Mouse (Mus musculus) neutrophil, adult 5-6 weeks (primary cell): ENCODE results near the gene Wasf2. TPM values are rescaled to one million over a fixed set of nuclear protein-coding genes. Genes with fewer than 3 reads are reported as not detected.

Experiments used
- ATAC-seq: fragments of 151-379, 151-347 bp; 2 replicates; pipeline ENCODE4 v1.8.0; 2017; ENCODE audit warnings: mild to moderate bottlenecking, moderate TSS enrichment; ENCODE audit not compliant: insufficient number of reproducible peaks, poor library complexity, low FRiP score, severe bottlenecking; ENCODE audit errors: extremely low read depth
- total RNA-seq: library from RNA; stranded (forward); fragments of 200-1000 nt; gene quantifications from 2 replicates; pipeline ENCODE4 v1.2.3, GENCODE M21; 2017

Wasf2 gene
- total RNA-seq, 1 experiment from 2014 or later, result 105 TPM

DNA sequence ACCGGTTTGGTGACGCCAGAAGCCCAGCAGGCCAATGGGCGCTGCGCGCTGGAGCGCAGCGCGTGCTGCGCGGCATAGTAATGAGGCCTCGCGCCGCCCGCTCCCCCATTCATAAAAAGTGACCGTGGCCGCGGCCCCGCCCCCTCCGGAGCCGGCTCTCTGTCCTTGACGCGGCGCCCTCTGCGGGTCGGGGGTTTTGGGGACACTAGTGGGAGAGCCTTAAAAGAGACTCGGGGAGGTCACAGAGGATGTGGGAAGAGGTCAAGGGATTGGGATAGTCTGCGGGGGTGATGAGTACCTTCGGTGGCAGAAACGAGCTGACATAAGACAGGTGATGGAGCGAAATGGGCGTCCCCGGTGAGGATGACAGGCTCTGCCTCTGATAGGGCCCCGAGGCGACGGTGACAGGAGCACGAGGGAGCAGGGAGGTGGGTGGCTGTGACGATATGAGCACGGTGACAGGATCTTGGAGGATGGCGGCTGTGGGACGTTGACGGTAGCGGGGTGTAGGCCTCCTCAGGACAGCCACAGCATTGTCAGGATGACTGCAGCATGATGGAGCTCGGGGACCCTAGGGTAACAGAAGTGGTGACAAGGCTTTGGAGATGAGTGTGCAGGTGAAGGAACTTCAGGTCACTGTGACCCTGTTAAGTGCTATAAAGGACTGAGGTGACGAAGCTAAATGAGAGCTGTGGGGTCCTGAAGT, 82.4 kb downstream of the Wasf2 start:
- ATAC-seq, result peak; percentile 28; the same call in 1 of the 2 replicates

DNA sequence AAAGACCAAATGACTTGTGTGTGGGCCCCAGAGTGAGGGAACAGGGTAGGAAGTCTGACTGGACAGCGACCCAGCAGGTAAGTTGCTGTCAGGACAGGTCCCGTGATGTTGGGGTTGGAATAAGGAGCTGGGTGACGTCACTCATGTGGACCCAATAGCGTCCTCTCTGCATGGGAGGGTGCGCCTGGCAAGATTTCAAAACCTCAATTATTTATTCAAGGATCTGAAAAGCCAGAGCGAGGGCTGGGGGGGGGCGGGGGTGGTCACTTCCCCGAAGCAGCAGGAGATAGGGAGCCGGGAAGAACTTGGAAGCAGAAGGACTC, 82.9 kb downstream of the Wasf2 start:
- ATAC-seq, result no peak

DNA sequence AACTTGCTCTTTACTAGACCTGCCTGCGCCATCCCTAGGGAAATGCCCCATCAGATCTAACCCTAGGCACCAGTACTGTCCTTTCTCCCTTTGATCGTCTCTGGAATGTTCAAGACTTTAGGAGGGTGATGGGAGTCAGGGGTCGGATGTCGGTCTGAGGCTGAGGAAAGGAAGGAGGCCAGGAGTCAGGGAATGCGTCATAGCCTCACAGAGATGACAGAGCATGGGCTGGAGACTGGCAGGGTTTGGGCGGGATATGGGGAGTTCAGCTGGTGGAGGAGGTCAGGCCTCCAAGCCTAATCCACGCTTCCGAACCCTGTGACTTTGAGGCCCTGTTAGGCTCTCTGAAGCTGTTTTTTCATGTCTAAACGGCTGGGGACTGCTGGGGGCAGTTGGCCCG, 83.4 kb downstream of the Wasf2 start:
- no peak for ATAC-seq

DNA sequence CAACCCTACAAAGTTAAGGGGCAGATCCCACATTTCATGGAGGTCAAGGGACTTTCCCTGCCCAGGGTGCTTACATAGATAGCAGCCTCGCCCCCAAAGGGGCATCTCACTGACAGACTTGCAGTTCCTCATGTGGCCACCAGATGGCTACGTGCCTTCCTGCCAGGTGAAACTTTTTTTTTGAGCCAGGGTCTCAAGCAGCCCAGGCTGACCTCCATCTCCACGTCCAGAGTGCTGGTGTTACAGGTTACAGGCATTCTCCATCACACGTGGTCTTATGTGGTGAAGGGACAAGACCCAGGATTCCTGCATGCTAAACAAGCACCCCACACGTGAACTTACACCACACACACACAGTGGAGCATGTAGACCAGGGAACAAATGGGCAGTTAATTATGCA, 87.3 kb downstream of the Wasf2 start:
- ATAC-seq, result peak; percentile 31; the same call in 1 of the 2 replicates

DNA sequence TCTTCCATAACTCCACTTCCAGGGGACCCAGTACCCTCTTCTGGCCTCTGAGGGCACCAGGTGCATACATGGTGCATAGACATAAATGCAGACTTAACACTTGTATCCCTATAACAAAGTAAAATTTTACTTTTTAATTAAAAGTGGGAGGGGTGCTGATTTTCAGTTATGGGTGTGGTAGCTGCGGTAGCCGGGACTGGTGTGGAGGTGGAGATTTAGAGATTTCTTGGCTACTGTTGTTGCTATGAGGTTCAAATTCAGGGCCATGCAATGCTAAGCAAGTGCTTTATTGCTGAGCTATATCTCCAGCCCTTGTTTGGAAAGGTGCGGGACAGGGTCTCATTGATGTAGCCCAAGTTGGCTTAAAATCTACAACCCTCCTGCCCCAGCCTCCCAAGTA, 88.4 kb downstream of the Wasf2 start:
- ATAC-seq, result no peak

DNA sequence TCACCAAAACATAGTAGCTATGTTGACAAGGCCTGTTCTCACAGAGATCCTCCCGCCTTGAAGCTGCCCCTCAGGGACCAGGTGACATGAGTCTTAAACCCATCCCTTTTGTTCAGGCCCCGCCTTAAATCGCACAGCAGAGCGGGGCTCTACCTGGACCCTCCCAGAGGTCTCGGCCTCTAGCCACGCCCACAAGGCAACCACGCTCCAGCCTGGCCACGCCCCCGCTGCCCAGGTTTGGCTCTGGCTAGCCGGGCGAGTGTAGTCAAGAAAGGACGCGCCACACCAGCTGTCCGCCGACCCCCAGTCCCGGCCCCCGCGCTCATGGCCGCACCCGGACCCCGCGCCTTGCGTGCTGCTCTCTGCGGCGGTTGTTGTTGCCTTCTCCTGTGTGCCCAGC, 90.4 kb downstream of the Wasf2 start:
- ATAC-seq, result no peak

DNA sequence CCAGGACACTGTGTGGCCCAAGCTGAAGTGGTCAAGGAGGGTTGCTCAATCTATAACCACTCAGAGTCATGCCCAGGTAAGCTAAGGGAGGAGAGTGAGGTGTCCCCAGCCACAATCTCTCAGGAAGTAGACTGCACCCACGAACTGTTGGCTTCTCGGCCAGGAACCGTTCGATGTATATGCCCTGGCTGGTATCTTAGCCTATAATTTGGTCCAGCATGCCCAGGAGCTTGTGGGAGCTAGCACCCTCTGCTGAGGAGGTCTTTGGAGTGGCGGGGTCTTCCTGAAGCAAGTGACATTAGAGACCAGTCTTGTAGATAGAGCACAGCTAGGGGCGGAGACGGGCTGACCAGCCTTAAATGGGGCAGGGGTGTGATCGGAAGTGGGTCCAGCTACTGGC, 91.4 kb downstream of the Wasf2 start:
- ATAC-seq, result no peak

DNA sequence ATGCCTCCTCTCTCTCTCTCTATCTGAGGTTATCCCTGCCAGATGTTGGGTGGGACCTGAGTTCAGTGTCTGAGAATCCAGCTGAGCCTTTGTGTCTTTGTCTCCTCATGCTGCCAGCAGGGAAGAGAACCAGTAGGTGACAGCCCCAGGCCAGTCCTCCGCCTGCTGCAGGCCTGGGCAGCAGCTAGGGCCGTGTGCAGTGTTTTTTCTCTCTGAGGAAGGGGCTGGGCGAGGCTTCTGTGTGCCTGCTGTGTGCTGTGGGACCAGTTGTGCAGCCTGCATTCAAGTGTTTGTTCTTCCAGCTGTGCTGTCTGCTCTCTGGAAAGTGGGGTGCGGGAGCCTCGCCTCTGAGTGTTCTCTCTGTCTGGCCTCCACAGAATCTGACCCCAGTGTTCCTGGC, 93.6 kb downstream of the Wasf2 start:
- ATAC-seq, result no peak

DNA sequence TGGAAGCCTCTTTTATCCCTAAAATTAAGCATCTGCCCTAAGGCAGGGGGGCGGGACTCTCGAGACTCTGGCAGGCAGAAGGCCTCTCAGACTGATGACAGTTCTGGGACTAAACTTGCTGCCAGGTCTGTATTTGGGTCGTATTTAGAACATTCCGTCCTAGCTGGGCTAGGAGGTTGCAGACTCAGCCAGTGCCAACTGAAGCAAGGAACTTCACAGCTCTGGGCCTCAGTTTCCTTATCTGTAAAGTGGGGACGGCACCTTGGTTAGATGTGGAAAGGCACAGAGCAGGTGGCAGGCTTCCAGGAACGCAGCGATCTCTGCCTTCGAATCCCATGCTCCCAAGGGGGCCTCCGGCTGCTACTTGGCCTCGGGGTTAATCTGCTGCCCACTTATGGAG, 95.8 kb downstream of the Wasf2 start:
- ATAC-seq, result no peak

DNA sequence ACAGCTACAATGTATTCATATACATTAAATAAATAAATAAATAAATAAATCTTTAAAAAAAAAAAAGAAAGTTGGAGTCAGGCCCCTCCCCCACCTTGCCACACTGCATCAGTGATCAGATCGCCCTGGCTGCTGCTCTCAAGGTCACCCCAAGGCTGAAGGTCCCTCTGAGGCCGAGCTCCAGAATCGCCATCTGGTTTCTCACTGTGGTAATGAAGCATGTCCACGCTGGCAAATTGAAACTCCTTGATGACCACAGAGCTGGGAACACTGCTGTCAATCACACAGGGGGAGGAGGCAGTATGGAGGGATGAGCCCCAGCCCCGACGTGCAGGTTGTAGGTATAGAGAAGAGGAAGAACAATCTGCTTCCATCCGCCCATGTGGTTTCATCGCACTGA, 97.3 kb downstream of the Wasf2 start:
- ATAC-seq, result no peak

DNA sequence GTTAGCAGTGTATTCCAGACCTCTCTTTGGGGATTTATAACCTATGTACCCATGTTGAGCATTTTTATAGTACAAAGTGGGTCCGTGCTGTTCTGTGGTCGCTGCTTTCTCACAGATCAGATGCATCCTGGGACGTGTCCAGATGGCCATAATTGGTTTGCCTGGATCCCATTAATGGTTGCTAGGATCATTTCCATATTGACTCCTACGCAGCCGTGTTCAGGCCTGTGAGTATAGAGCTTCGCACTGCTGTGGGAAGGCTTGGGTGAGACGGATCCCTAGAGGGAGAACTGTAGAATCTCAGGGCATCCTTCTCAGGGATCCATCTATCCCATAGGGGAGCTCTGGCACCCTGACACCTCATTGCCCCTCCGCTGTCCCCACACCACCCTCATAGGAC, 99.3 kb downstream of the Wasf2 start:
- ATAC-seq, result no peak

DNA sequence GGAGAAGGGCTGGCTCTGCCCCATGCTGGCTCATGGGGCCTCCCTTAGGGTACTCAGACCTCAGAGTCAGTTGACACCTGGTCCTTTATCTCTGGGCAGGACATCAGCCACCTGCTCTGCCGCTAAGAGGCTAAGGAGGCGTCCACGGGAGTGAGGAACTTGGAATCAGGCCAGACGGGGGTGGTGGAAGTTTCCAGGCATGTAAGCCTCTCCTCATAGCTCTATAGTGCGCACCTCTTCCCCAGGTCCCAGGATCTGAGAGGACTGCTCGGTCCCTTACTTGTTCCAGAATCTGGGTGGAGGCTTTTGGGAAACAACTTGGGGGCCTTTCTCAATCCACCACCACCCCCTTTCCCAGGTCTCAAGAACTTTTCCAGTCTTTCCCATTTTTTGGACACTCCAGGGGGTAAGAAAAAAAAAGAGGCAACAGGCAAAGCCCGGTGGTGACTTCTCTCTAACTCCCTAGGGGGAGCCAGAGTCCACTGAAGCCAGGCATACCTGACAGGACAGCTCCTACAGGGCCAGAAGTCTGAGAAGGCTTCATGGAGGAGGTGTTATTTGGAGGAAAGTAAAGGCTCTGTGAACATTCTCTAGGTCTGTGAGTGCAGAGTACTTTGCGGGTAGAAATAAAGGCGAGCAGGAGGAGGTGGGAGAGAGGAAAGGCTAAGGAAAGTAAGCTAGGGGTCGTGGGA, 103.1 kb downstream of the Wasf2 start:
- peak; percentile 25; the same call in 1 of the 2 replicates for ATAC-seq

DNA sequence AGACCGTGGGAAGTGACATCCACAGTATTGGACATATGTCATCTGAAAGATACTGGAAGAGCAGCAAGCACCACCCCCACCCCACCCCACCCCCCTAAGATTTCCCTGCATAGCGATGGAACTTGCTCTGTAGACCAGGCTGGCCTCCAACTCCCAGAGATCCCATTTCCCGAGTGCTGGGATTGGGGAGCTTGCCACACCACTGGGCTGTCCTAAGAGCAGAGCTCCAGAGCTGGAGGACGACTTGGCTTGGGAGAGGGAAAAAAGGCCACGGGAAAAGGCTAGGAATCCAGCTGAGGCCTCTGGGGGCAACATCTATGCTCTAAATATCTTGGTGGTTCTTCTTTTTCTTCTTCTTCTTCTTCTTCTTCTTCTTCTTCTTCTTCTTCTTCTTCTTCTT, 104.5 kb downstream of the Wasf2 start:
- ATAC-seq, result no peak

DNA sequence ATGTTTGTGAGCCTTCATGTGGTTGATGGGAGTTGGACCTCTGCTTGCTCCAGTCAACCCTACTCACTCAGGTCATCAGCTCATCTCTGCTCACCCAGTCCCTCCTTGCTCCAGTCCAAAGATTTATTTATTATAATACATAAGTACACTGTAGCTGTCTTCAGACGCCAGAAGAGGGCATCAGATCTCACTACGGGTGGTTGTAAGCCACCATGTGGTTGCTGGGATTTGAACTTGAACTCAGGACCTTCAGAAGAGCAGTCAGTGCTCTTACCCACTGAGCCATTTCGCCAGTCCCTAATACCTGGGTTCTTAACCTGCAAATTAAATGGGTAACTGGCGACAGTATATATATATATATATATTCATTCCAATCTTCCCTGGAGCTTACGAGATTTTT, 105.1 kb downstream of the Wasf2 start:
- ATAC-seq, result no peak

DNA sequence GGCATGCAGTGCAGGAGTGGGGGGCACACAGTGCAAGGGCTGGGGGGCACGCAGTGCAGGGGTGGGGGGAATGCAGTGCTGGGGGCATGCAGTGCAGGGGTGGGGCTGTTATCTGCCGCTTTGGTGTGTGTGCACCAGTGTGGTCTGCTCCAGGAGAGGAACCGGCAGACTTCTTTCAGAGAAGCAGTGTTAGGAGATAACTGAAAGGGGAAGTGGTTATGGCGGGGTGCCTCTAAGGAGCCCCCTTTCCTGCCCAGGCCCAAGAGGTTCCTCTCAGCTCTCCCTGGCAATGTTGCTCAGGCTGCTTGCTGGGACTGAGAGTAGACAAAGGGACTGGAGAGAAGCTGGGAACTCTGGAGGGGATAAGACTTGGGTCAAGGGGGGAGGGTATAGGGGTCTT, 107.6 kb downstream of the Wasf2 start:
- peak; percentile 57 for ATAC-seq

DNA sequence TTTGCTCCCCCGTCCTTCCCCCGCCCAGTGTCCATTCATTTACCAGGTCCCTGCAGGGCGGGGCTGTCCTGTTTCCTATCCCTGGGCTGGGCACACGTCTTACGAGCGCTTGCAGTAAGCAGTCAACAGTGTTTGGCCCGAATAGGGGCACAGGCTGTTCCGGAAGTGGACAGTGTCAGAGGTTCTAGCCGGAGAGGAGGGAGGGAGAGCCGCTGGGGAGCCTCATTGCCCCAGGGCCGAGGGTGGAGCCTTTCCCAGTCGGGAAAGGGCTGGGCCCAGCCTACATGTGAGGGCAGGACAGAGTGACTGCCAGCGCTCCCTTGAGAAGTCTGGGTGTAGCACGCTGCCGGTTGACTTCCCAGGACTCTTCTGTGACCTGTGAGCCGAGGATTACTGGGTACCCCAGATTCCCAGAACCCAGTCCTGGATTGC, 110.2 kb downstream of the Wasf2 start, which contains the start of gene Map3k6:
TSS of gene Map3k6 (plus strand) at position 329 of the 432 bp plus-strand sequence.
- no peak for ATAC-seq

DNA sequence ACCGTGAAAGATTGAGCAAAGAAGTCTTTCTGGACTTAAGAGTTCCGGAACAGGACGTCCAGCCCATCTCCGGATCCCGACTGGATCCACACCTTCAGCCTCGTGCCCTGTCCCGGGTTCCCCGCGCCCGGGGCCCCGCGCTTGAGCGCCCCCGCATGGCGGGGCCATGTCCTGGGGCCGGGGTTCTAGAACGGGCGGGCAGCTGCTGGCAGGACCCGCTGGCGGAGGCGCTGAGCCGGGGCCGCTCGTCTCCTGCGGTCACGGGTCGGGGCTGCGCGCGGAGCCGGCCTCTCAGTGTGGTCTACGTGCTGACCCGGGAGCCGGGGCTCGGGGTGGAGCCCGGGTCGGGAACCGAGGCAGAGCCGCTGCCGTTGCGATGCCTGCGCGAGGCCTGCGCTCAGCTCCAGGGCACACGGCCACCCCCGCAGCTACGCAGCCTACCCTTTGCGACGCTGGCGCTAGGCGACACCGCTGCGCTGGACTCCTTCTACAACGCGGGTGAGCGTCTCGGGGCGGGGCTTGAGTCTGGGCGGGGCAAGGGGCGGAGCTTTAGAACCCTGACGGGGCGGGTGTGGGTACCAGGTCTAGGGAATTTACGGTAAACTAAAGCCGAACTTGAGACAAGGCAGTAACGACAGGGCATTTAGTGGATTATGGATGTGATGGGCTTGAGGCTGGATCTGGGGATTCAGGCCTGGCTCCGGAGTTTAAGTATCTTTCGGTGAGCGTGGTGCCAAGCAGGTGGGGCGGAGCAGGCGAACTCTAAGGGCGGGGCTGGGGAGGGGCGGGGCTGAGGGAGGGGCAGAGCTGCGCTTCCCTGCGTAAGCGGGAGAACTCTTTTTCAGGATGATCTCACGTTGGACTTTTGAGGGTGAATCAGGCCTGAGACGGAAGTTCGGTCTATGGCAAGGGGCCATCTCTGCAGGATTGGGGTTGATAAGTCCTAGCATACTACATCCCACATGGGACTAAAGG, 110.9 kb downstream of the Wasf2 start:
- ATAC-seq, result peak; percentile 74

DNA sequence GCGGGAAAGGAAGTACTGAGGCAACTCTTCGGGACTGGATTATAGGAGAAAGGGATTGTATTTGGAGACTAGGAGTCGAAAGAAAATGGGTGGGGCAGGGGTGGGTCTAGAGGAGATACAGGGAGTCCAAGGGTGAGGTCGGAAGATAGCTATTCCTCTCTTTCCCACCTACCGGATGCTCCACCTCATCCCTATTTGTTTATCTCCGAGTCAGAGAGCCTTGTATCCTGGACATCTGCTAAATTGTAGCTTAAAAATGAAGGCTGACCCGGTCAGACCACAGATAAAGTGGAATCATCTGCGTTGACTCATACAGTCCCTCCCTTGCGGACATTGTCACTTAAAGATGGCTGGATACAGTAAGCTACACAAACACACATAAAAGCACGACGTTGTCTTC, 111.6 kb downstream of the Wasf2 start:
- ATAC-seq, result no peak

DNA sequence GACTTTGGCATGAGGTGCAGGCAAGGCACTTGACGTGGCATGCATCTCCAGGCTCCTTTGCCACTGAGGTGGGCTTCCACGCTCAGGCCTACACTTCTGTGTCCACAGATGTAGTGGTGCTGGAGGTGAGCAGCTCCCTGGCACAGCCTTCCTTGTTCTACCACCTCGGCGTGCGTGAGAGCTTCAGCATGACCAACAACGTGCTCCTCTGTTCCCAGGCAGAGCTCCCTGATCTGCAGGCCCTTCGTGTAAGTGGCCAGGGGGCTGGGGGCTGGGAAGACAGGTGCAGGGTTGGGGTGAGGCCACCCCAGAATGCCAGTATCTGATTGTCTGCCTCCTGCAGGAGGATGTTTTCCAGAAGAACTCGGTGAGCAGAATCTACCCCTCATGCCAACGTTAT, 112.4 kb downstream of the Wasf2 start:
- no peak for ATAC-seq

DNA sequence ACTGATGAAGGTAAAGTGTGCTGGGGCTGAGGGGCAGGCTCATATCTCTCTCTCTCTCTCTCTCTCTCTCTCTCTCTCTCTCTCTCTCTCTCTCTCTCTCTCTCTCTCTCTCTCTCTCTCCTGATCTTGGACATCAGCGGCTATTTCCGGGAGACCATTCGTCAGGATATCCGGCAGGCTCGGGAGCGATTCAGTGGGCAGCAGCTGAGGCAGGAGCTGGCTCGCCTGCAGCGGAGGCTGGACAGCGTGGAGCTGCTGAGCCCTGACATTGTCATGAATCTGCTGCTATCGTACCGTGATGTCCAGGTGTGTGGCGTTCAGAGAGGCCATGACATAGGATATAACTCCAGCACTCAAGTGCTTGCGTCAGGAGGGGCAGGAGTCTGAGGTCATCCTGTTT, 113.2 kb downstream of the Wasf2 start:
- no peak for ATAC-seq
